In the genomic region with DNA sequence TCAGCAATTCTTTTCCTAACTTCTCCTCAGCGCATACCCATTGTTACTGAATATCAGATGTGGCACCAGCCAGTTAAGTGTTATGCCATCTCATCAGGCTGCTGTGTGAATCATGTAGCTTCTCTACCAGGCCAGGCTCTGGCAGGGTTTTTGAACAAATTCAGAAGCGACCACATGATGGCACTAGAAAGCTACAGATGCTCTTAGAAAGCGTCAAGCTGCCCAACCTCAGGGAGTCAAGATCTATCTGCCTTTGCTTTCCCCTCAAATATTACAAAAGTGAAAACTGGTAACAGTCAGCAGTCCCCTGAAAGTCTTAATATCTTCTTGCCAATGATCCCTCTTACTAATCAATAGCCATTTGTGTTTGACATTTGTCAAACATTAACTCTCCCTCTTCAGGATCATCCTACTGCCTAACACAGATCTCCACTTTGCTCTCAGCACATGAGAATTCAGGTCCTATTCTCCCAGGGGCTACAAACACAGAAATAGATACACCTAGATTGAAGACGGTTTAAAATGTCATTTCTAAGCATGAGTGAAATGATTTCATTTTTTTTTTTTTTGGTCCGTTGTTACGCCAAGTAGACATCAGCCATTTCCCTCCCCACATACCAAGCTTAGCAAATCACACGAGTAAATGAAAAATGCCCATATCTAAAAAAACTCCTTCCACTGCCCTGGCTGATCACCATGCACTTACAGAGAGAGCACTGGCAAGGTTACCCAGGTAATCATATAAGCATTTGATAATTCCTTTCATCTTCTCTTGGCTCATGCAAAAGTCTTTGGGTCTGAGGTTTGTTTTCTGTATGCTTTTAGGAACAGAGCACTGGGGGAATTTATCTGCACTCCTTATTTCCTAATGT, we compare ENCODE assay signal across 8 mouse cellular contexts.
DNase-seq lines count a peak whose midpoint lies in the region; ATAC-seq and TF ChIP-seq lines count a peak whose summit lies in the region.

No protein-coding gene starts in this region.

- no peak overlapping the region for H3K27ac ChIP-seq in liver, postnatal 0 days (ENCODE audit: low read depth)
- H3K27ac ChIP-seq in neural tube, embryonic 15.5 days (replicated peaks), result no peak overlapping the region

- peak; percentile 87 for ATAC-seq in CD4-positive, CD25-positive, alpha-beta regulatory T cell, adult 4 months
- ATAC-seq in liver, postnatal 0 days, result peak; percentile 57
- ATAC-seq in neural tube, embryonic 15.5 days (ENCODE audit: low FRiP score), result peak; percentile 90

- TF ChIP-seq EP300 in liver, postnatal 0 days (IDR thresholded peaks at IDR 0.05; ENCODE audit: low read depth), result no peak

- no peaks in the 10 kb centered on the region for H3K27me3 ChIP-seq in liver, postnatal 0 days (ENCODE audit: insufficient read depth, low read length)
- H3K27me3 ChIP-seq in neural tube, embryonic 15.5 days (replicated peaks), result no peaks in the 10 kb centered on the region

- no peaks in the 10 kb centered on the region for H3K9me3 ChIP-seq in liver, postnatal 0 days (ENCODE audit: low read length)
- no peaks in the 10 kb centered on the region for H3K9me3 ChIP-seq in neural tube, embryonic 15.5 days (replicated peaks)

- DNase-seq in adrenal gland, adult 18-20 months (ENCODE audit: low spot score in 2 of 2), result peak; percentile 21 to 30
- DNase-seq in embryo, embryonic 11.5 days (ENCODE audit: low read depth, low spot score), result peak; percentile 44
- peak; percentile 51 to 74 for DNase-seq in heart, postnatal 14 days
- DNase-seq in layer of hippocampus, adult 18-20 months (ENCODE audit: low spot score in 2 of 2), result peak; percentile 40 to 81
- peak; percentile 56 for DNase-seq in liver, postnatal 0 days
- peak; percentile 41 for DNase-seq in thymus, postnatal 25 days

- H3K4me2 ChIP-seq in liver, postnatal 0 days (ENCODE audit: low read depth, low read length), result no peak overlapping the region; the same call in 1 of the 2 replicates
- no peak overlapping the region for H3K4me2 ChIP-seq in neural tube, embryonic 15.5 days

- intact Hi-C loops in heart, postnatal 14 days (cut with DNase I), result loop anchor here (2.0 to 5.0 kb wide), 2 partner anchors 214 to 1903 kb away; partner anchors contain the start of gene Man1a

- H3K4me3 ChIP-seq in liver, postnatal 0 days (ENCODE audit: low read depth, low read length), result no peak overlapping the region
- no peak overlapping the region for H3K4me3 ChIP-seq in neural tube, embryonic 15.5 days (replicated peaks)

- WGBS in liver, postnatal 0 days (ENCODE audit: insufficient replicate concordance), result 37% methylated on average over 7 of the region's 7 CpGs
- 47% methylated on average over 7 of the region's 7 CpGs for WGBS in neural tube, embryonic 15.5 days

- H3K36me3 ChIP-seq in liver, postnatal 0 days (replicated peaks; ENCODE audit: insufficient read depth, low read length), result no peaks in the 10 kb centered on the region
- no peaks in the 10 kb centered on the region for H3K36me3 ChIP-seq in neural tube, embryonic 15.5 days

- TF ChIP-seq CTCF in liver, postnatal 0 days (IDR thresholded peaks at IDR 0.05; ENCODE audit: low read depth), result peak; percentile 77

- no peaks in the 10 kb centered on the region; the same call in 1 of the 2 replicates for H3K4me1 ChIP-seq in liver, postnatal 0 days (ENCODE audit: insufficient read depth)
- no peaks in the 10 kb centered on the region for H3K4me1 ChIP-seq in neural tube, embryonic 15.5 days

- H3K9ac ChIP-seq in liver, postnatal 0 days (replicated peaks), result no peak overlapping the region
- H3K9ac ChIP-seq in neural tube, embryonic 15.5 days (replicated peaks), result no peak overlapping the region
